Mouse (Mus musculus) myocyte (in vitro differentiated cells): ENCODE measurements around the gene Ptprd. TPM values are rescaled to one million over a fixed set of nuclear protein-coding genes. Genes with fewer than 3 reads are reported as not detected.

ENCODE experiments used
- H3K27me3 ChIP-seq: one replicate; pipeline ENCODE4 v1.6.1; 2011; ENCODE audit not compliant: control insufficient read depth, insufficient read depth, insufficient read length
- H3K36me3 ChIP-seq: one replicate; pipeline ENCODE4 v1.6.1; 2011; ENCODE audit not compliant: control insufficient read depth, insufficient read depth
- H3K4me2 ChIP-seq: one replicate; pipeline ENCODE4 v1.6.1; 2011; ENCODE audit warnings: low read depth, control low read depth
- H3K4me3 ChIP-seq: one replicate; pipeline ENCODE4 v1.5.1; 2011; ENCODE audit warnings: mild to moderate bottlenecking, control low read depth, moderate library complexity
- H3K79me2 ChIP-seq: one replicate; pipeline ENCODE4 v1.6.1; 2011; ENCODE audit not compliant: control insufficient read depth, insufficient read depth
- H3ac ChIP-seq: one replicate; pipeline ENCODE4 v1.6.1; 2011; ENCODE audit not compliant: control insufficient read depth, insufficient read length
- CEBPB ChIP-seq: IDR thresholded peaks from 2 replicates; pipeline ENCODE4 v1.6.1; 2011; ENCODE audit warnings: mild to moderate bottlenecking, moderate library complexity; ENCODE audit not compliant: poor library complexity, insufficient read depth, severe bottlenecking
- E2F4 ChIP-seq: IDR thresholded peaks from one replicate; pipeline ENCODE4 v1.6.1; 2011; ENCODE audit warnings: mild to moderate bottlenecking, control low read depth, moderate library complexity; ENCODE audit not compliant: insufficient read depth
- MAX ChIP-seq: IDR thresholded peaks from one replicate; pipeline ENCODE4 v1.6.1; 2011; ENCODE audit warnings: low read depth, mild to moderate bottlenecking, control low read depth
- MYOD1 ChIP-seq, 3 experiments: IDR thresholded peaks; one replicate each; pipeline ENCODE4 v1.6.1; 2011; ENCODE audit warnings: control low read depth in 2 of 3, low read depth in 2 of 3, mild to moderate bottlenecking in 2 of 3, moderate library complexity in 1 of 3; ENCODE audit not compliant: insufficient read length in 2 of 3, control insufficient read depth in 1 of 3
- MYOG ChIP-seq, 3 experiments: IDR thresholded peaks; one replicate each; pipeline ENCODE4 v1.6.1; 2011; ENCODE audit warnings: control low read depth in 2 of 3, low read depth in 2 of 3, mild to moderate bottlenecking in 2 of 3; ENCODE audit not compliant: insufficient read length in 2 of 3, control insufficient read depth in 1 of 3, insufficient read depth in 1 of 3
- POLR2A ChIP-seq: IDR thresholded peaks from one replicate; pipeline ENCODE4 v1.6.1; 2011; ENCODE audit warnings: low read depth, mild to moderate bottlenecking, control low read depth, moderate library complexity; ENCODE audit not compliant: insufficient read length
- POLR2AphosphoS2 ChIP-seq: IDR thresholded peaks from one replicate; pipeline ENCODE4 v1.6.1; 2011; ENCODE audit warnings: low read depth, control low read depth; ENCODE audit not compliant: insufficient read length
- REST ChIP-seq: IDR thresholded peaks from one replicate; pipeline ENCODE4 v1.6.1; 2011; ENCODE audit warnings: mild to moderate bottlenecking, control low read depth, moderate library complexity; ENCODE audit not compliant: insufficient read depth, insufficient read length
- SRF ChIP-seq: IDR thresholded peaks from one replicate; pipeline ENCODE4 v1.6.1; 2011; ENCODE audit warnings: low read depth; ENCODE audit not compliant: control insufficient read depth, insufficient read length
- TCF12 ChIP-seq: IDR thresholded peaks from one replicate; pipeline ENCODE4 v1.6.1; 2011; ENCODE audit warnings: mild to moderate bottlenecking, control low read depth; ENCODE audit not compliant: poor library complexity, insufficient read depth, severe bottlenecking
- TCF3 ChIP-seq: IDR thresholded peaks from one replicate; pipeline ENCODE4 v1.6.1; 2011; ENCODE audit warnings: low read depth, control low read depth; ENCODE audit not compliant: insufficient read length
- USF1 ChIP-seq: IDR thresholded peaks from one replicate; pipeline ENCODE4 v1.6.1; 2011; ENCODE audit warnings: low read depth, mild to moderate bottlenecking, control low read depth, moderate library complexity
- polyA plus RNA-seq: library from polyadenylated mRNA; unstranded; fragments of >200 nt; fragmentation: generic; extraction: Trizol; gene quantifications from one replicate; pipeline ENCODE4 v1.2.1, GENCODE M21; 2012; ENCODE audit warnings: missing spikeins

The Ptprd gene
- polyA plus RNA-seq, 1 experiment = 2.9 TPM

- no peaks in the 10 kb centered on the region for H3K36me3 ChIP-seq
- H3ac ChIP-seq = no peak overlapping the region
- TF ChIP-seq USF1 (no peak), MYOG (IDR thresholded peaks at IDR 0.05; ENCODE audit: control insufficient read depth in 1 of 3, insufficient read depth in 1 of 3, insufficient read length in 2 of 3, low read depth in 2 of 3) (no peak), TCF12 (no peak), SRF (no peak), MAX (no peak), E2F4 (no peak), MYOD1 (IDR thresholded peaks at IDR 0.05; ENCODE audit: control insufficient read depth in 1 of 3, insufficient read length in 2 of 3, low read depth in 2 of 3) (no peak), CEBPB (no peak), POLR2A (no peak), POLR2AphosphoS2 (no peak), REST (no peak), TCF3 (no peak)
- H3K4me3 ChIP-seq = no peak overlapping the region
- no peak overlapping the region for H3K4me2 ChIP-seq
- H3K27me3 ChIP-seq = no peaks in the 10 kb centered on the region
- H3K79me2 ChIP-seq = no peaks in the 10 kb centered on the region
Observed at GRCm38 (mm10) chr4:75965810-75966209, 2246.0 kb downstream of the Ptprd start.

- H3K4me3 ChIP-seq = no peak overlapping the region
- H3K27me3 ChIP-seq = no peaks in the 10 kb centered on the region
- TF ChIP-seq MYOG (IDR thresholded peaks at IDR 0.05; ENCODE audit: control insufficient read depth in 1 of 3, insufficient read depth in 1 of 3, insufficient read length in 2 of 3, low read depth in 2 of 3) (no peak), USF1 (no peak), TCF12 (no peak), MYOD1 (IDR thresholded peaks at IDR 0.05; ENCODE audit: control insufficient read depth in 1 of 3, insufficient read length in 2 of 3, low read depth in 2 of 3) (no peak), MAX (no peak), CEBPB (no peak), TCF3 (no peak), SRF (no peak), POLR2A (no peak), E2F4 (no peak)
- H3K4me2 ChIP-seq = no peak overlapping the region
- H3ac ChIP-seq = no peak overlapping the region
- no peaks in the 10 kb centered on the region for H3K79me2 ChIP-seq
- H3K36me3 ChIP-seq = no peaks in the 10 kb centered on the region
Observed at GRCm38 (mm10) chr4:75962916-75963315, 2248.8 kb downstream of the Ptprd start.

- Histone ChIP-seq H3K27me3 (no peaks in the 10 kb centered on the region), H3K79me2 (no peaks in the 10 kb centered on the region), H3ac (no peak overlapping the region), H3K36me3 (no peaks in the 10 kb centered on the region), H3K4me3 (no peak overlapping the region), H3K4me2 (no peak overlapping the region)
- TF ChIP-seq POLR2A = no peak
- no peak for TF ChIP-seq E2F4
- no peak for TF ChIP-seq MYOG (IDR thresholded peaks at IDR 0.05; ENCODE audit: control insufficient read depth in 1 of 3, insufficient read depth in 1 of 3, insufficient read length in 2 of 3, low read depth in 2 of 3)
- TF ChIP-seq MYOD1 (IDR thresholded peaks at IDR 0.05; ENCODE audit: control insufficient read depth in 1 of 3, insufficient read length in 2 of 3, low read depth in 2 of 3) = no peak
- TF ChIP-seq TCF3 = no peak
- no peak for TF ChIP-seq TCF12
- no peak for TF ChIP-seq REST
Observed at GRCm38 (mm10) chr4:75961865-75962264, 2249.9 kb downstream of the Ptprd start.

GRCm38 (mm10) chr4:75953349-75954060 is 2258.3 kb downstream of the Ptprd start:
- no peak overlapping the region for H3K4me3 ChIP-seq
- H3K27me3 ChIP-seq = no peaks in the 10 kb centered on the region
- no peaks in the 10 kb centered on the region for H3K79me2 ChIP-seq
- H3ac ChIP-seq = no peak overlapping the region
- H3K4me2 ChIP-seq = no peak overlapping the region
- no peaks in the 10 kb centered on the region for H3K36me3 ChIP-seq
- TF ChIP-seq CEBPB = no peak
- TF ChIP-seq POLR2AphosphoS2 = no peak
- no peak for TF ChIP-seq E2F4
- TF ChIP-seq TCF12 = no peak
- no peak for TF ChIP-seq REST
- TF ChIP-seq SRF = no peak
- no peak for TF ChIP-seq USF1
- no peak for TF ChIP-seq POLR2A
- no peak for TF ChIP-seq MAX
- no peak for TF ChIP-seq TCF3
- TF ChIP-seq MYOG (IDR thresholded peaks at IDR 0.05; ENCODE audit: control insufficient read depth in 1 of 3, insufficient read depth in 1 of 3, insufficient read length in 2 of 3, low read depth in 2 of 3) = no peak
- no peak for TF ChIP-seq MYOD1 (IDR thresholded peaks at IDR 0.05; ENCODE audit: control insufficient read depth in 1 of 3, insufficient read length in 2 of 3, low read depth in 2 of 3)
